Mouse (Mus musculus) CD4-positive, CD25-positive, alpha-beta regulatory T cell, adult 9 weeks (primary cell): ENCODE data around the gene Kcnh5. TPM values are rescaled to one million over a fixed set of nuclear protein-coding genes. Genes with fewer than 3 reads are reported as not detected.

Experiments used
- polyA plus RNA-seq: library from polyadenylated mRNA; unstranded; fragments of 100-300 nt; shearing (Covaris generic); gene quantifications from one replicate; pipeline ENCODE4 v1.2.1, GENCODE M21; 2017

Gene Kcnh5
- polyA plus RNA-seq = not detected

DNA sequence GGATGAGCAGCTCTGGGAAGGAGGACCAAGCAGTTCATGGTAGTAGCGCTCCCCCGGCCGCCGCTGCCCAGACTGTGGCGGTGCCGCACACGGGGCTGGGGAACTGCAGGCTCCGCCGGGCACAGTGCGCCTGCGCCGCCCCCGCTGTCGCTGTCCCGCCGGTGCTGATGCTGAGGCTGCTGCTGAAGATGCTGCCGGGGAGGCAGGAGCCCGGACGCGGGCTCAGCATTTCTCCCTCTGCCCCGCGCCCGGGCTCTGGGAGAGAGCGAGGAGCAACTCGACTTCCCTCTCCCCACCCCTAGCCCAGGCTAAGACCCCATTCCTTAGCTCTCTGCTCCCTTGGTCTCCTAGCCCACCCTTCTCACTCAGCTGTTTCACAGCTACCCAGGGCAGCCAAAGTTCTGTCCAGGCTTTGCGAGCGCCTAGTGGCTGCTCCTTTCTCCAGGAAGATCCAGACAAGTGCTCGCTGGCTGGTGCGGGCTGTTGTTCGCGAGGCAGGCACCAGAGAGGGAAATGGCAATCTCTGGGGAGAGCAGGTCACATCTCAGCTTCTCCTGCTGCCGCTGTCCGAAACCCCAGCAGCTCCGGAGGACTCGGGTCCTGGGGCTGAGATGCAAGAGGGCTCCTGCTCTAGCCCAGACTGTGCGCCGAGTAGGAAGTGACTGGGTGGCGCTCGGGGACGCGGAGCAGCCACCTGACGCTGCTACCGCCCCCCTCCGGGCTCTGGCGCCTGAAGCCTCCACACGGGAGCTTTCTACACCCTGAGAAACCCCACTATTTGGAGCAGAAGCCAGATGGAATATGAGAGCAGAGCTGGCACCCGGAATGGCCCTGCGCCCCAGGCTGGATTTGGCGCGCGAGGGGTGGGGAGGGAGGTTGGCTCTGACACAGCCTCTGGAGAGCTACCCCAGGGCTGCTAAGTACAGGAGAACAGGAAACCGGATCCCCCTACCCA lies at the start of gene Kcnh5:
Kcnh5 (minus strand) TSS at position 642 of the 955 bp plus-strand sequence.

Other genes starting within 250 kb of the Kcnh5 start
- gene Rhoj, start 131.0 kb upstream of the Kcnh5 start, polyA plus RNA-seq = 0.40 TPM
- gene Gphb5, start 239.4 kb upstream of the Kcnh5 start, polyA plus RNA-seq = not detected